Mouse (Mus musculus): ENCODE data around the gene Gpr157.

- TF ChIP-seq CTCF (IDR thresholded peaks at IDR 0.05; ENCODE audit: borderline replicate concordance, insufficient read depth, low read depth, low read length) (peak; percentile 23; the same call in 1 of the 2 replicates), POLR2A (IDR thresholded peaks at IDR 0.05; ENCODE audit: borderline replicate concordance, insufficient read depth, low read length) (no peak)
Observed at GRCm38 (mm10) chr4:150087161-150087889, at the start of gene Gpr157.
